Mouse (Mus musculus) limb, embryonic 12.5 days (tissue): ENCODE measurements around the gene L3mbtl3. TPM values are rescaled to one million over a fixed set of nuclear protein-coding genes. Genes with fewer than 3 reads are reported as not detected.

Experiments used
- ATAC-seq: fragments of 200-750 bp; cut with Nextera tagmentation; 2 replicates; pipeline ENCODE4 v1.8.0; 2017; ENCODE audit warnings: low read depth, moderate TSS enrichment; ENCODE audit not compliant: insufficient number of reproducible peaks, insufficient read depth, low FRiP score, low TSS enrichment
- H3K27ac ChIP-seq: fragments of 300-500 bp; sonication (generic); 2 replicates; pipeline ENCODE4 v1.5.1; 2016; ENCODE audit warnings: mild to moderate bottlenecking, moderate library complexity
- H3K27me3 ChIP-seq: fragments of 300-500 bp; sonication (generic); 2 replicates; pipeline ENCODE4 v1.6.1; 2016; ENCODE audit warnings: mild to moderate bottlenecking, moderate library complexity
- H3K36me3 ChIP-seq: fragments of 300-500 bp; sonication (generic); 2 replicates; pipeline ENCODE4 v1.6.1; 2016; ENCODE audit warnings: mild to moderate bottlenecking, moderate library complexity
- H3K4me1 ChIP-seq: fragments of 300-500 bp; sonication (generic); replicated peaks from 2 replicates; pipeline ENCODE4 v1.6.1; 2016
- H3K4me2 ChIP-seq: fragments of 300-500 bp; sonication (generic); 2 replicates; pipeline ENCODE4 v1.6.1; 2016; ENCODE audit warnings: mild to moderate bottlenecking, moderate library complexity
- H3K4me3 ChIP-seq: fragments of 300-500 bp; sonication (generic); replicated peaks from 2 replicates; pipeline ENCODE4 v1.5.1; 2016; ENCODE audit warnings: mild to moderate bottlenecking
- H3K9ac ChIP-seq: fragments of 300-500 bp; sonication (generic); replicated peaks from 2 replicates; pipeline ENCODE4 v1.6.1; 2016; ENCODE audit warnings: mild to moderate bottlenecking, moderate library complexity
- H3K9me3 ChIP-seq: fragments of 300-500 bp; sonication (generic); 2 replicates; pipeline ENCODE4 v1.6.1; 2016; ENCODE audit warnings: mild to moderate bottlenecking, moderate library complexity
- WGBS: fragments of 180-500 bp; shearing (Covaris S2); methylation state at CpG from one replicate; pipeline ENCODE4 v1.1.7; 2016; 5-methylcytosine and 5-hydroxymethylcytosine counted together
- microRNA-seq: library from miRNA; unstranded; fragments of <30 nt; microRNA quantifications from one replicate; pipeline ENCODE4, GENCODE M21; 2017
- polyA plus RNA-seq: library from polyadenylated mRNA; unstranded; fragments of >200 nt; fragmentation: Nextera tagmentation; extraction: Ambion mirVana; gene quantifications from 2 replicates; pipeline ENCODE4 v1.2.1, GENCODE M21; 2016

Gene L3mbtl3
- polyA plus RNA-seq, 1 experiment from 2014 or later: 38.3 TPM

DNA sequence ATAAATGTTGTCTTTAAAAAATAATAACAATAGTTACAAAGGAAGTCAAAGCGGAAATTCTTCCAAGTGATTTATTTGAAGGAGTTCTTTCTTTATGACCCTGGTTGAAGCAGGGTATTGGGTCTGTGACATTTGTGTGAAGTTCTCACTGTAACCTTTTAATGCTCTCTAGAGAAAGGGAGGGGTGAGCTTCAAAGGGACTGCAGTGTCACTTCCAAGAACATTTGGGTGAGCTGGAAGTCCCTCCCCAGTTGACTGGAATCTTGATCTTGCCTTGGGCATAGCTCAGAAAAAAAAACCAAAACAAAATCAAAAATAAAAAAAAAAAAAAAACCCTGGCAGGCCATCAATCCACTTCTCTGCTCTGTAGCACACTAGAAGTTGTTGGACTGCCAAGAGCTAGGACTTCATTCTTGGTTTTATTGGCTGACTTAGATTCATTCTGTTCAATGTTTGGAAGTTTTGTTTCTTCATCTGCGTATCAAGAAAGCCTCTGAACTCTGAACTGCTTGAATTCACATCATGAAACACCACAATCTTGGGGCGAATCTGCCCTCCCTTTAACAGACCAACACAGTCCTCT, 143.6 kb downstream of the L3mbtl3 start:
- H3K27me3 ChIP-seq: no peaks in the 10 kb centered on the region
- no peak overlapping the region for H3K4me2 ChIP-seq
- H3K9me3 ChIP-seq: no peaks in the 10 kb centered on the region
- H3K27ac ChIP-seq: no peak overlapping the region
- no peak overlapping the region for H3K4me3 ChIP-seq
- no peaks in the 10 kb centered on the region for H3K36me3 ChIP-seq
- WGBS: 81% methylated on average over 3 of the region's 3 CpGs
- no peaks in the 10 kb centered on the region; the same call in 1 of the 2 replicates for H3K4me1 ChIP-seq
- no peak overlapping the region for H3K9ac ChIP-seq
- ATAC-seq: no peak

DNA sequence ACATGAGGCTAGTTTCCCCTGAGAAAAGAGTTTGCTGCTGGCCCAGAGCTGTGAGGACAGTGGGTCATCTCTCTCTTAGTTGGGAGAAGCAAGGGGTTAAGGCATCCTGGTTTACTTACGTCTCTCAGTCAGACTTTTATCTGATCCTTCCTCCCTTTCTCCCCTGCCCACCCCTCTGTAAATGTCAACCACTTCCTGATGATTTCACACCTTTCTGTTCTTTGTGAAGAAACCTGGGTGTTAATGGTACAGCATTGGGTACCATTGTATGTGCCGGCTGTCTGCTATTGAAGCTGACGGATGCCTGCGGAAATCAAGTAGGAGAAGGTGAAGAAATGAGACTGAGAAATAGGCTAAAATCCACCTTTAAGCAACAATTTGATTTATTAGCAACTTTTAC, 146.3 kb downstream of the L3mbtl3 start, which contains the start of gene Samd3:
TSS of gene Samd3 (plus strand) at position 220 of the 400 bp plus-strand sequence.
- WGBS: 39% methylated on average over 4 of the region's 4 CpGs
- no peak within 1 kb of the TSS for H3K4me3 ChIP-seq

DNA sequence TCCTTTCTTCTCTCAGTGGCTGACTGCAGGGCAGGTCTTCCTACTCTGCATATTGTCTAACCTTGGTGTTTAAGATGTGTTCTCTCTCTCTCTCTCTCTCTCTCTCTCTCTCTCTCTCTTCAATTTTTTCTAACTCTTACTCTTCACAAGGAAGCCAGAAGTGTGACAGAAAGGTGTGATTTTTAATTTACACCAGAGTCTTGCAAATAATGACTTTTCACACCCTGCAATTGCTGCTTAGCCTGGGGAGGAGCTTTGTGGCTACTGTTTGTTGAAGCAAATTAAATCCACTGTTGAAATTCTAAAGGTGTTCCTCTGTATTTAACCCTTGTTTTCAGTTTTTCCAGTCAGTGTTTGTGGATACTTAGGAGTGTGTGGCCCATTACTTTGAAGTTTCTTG, 147.6 kb downstream of the L3mbtl3 start:
- Histone ChIP-seq H3K27ac (no peak overlapping the region), H3K4me1 (no peaks in the 10 kb centered on the region; the same call in 1 of the 2 replicates), H3K36me3 (no peaks in the 10 kb centered on the region), H3K4me3 (no peak overlapping the region), H3K9ac (no peak overlapping the region), H3K9me3 (no peaks in the 10 kb centered on the region), H3K4me2 (no peak overlapping the region), H3K27me3 (no peaks in the 10 kb centered on the region)
- no peak for ATAC-seq

More for the DNA sequence above, 146.3 kb downstream of the L3mbtl3 start, which contains the start of gene Samd3:
- H3K9ac ChIP-seq: no peak within 1 kb of the TSS
- H3K4me2 ChIP-seq: no peak within 1 kb of the TSS
- no peak for ATAC-seq
- H3K27me3 ChIP-seq: no peaks in the 10 kb centered on the region
- no peaks in the 10 kb centered on the region for H3K9me3 ChIP-seq
- no peaks in the 10 kb centered on the region for H3K36me3 ChIP-seq
- H3K27ac ChIP-seq: no peak within 1 kb of the TSS
- H3K4me1 ChIP-seq: no peaks in the 10 kb centered on the region; the same call in 1 of the 2 replicates

DNA sequence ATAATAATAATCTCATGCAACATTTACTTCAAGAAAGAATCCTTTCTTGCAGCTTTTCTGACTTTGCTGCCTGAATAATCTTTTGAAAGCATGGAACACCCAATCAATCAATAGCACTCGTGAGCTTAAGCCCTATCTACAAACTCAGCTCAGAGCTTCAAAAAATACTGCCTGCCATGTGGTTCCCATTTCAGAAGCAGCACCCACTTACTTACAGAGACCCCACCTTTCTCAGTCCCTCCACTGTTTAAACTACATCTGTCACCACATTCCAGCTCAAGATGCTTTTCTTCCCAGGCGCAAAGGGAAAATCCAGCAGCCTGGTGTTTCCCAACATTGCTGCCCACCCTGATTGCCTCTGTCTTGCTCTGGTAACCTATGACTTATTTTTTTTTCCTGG, 149.0 kb downstream of the L3mbtl3 start:
- no peak overlapping the region for H3K4me2 ChIP-seq
- no peaks in the 10 kb centered on the region; the same call in 1 of the 2 replicates for H3K4me1 ChIP-seq
- WGBS: 21% methylated on average over 2 of the region's 2 CpGs
- no peak overlapping the region for H3K27ac ChIP-seq
- no peak overlapping the region for H3K9ac ChIP-seq
- H3K4me3 ChIP-seq: no peak overlapping the region
- H3K36me3 ChIP-seq: no peaks in the 10 kb centered on the region
- no peak for ATAC-seq
- no peaks in the 10 kb centered on the region for H3K27me3 ChIP-seq
- H3K9me3 ChIP-seq: no peaks in the 10 kb centered on the region

DNA sequence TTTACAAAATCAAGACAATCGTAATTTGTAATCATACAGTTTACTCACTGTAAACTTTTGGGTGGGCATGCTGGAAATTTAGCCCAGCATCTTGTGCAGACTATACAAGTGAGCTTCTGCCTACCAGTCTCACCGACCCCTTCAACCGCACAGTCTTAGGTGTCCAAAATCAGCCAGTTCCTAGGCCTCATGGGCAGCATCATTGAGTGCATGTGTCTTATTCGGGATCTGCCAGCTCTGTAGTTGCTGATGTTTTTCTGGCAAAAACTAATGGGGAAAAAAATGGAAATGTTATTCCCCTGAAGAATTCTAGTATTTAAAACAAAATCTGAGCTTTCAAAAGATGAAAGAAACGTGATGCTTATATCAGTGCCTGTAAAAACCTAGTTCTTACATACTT, 149.5 kb downstream of the L3mbtl3 start:
- no peak for ATAC-seq
- no peaks in the 10 kb centered on the region; the same call in 1 of the 2 replicates for H3K4me1 ChIP-seq
- 78% methylated on average over 5 of the region's 5 CpGs for WGBS
- H3K9me3 ChIP-seq: no peaks in the 10 kb centered on the region
- no peak overlapping the region for H3K4me2 ChIP-seq
- H3K9ac ChIP-seq: no peak overlapping the region
- no peak overlapping the region for H3K27ac ChIP-seq
- H3K27me3 ChIP-seq: no peaks in the 10 kb centered on the region
- H3K4me3 ChIP-seq: no peak overlapping the region
- H3K36me3 ChIP-seq: no peaks in the 10 kb centered on the region

Small RNA genes within 50 kb of the gene (microRNA-seq; reads per million reads assigned to microRNA genes)
- gene Gm27754: not detected

Other genes starting within 250 kb of the L3mbtl3 start
- not detected in 2 replicates for gene Samd3, start 146.3 kb downstream of the L3mbtl3 start, polyA plus RNA-seq